Mouse (Mus musculus) kidney, adult 2 months (tissue): ENCODE results near the gene Nisch.

Source experiments
- CTCF ChIP-seq: fragments of 200-500 bp; conservative IDR thresholded peaks from 2 replicates; pipeline ENCODE4 v1.5.1; 2011; ENCODE audit warnings: low read depth, mild to moderate bottlenecking, control low read depth, low read length, moderate library complexity, mixed read lengths; ENCODE audit not compliant: insufficient read depth, insufficient read length
- POLR2A ChIP-seq: fragments of 200-500 bp; IDR thresholded peaks from one replicate; pipeline ENCODE4 v1.6.1; 2011; ENCODE audit warnings: low read depth, low read length, control low read depth

- TF ChIP-seq POLR2A (no peak), CTCF (no peak)
Observed at GRCm38 (mm10) chr14:31260374-31260773, 43.6 kb upstream of the Nisch start.
